Mouse (Mus musculus) 416B (cell line): ENCODE data around the gene Mast4.
A peak's percentile ranks its signal among the peaks of the same experiment; 100 is the strongest.

Source experiments
- DNase-seq: peaks from one replicate; pipeline ENCODE4 v3.0.0; 2011; ENCODE audit warnings: low read depth

Gene Mast4

DNA sequence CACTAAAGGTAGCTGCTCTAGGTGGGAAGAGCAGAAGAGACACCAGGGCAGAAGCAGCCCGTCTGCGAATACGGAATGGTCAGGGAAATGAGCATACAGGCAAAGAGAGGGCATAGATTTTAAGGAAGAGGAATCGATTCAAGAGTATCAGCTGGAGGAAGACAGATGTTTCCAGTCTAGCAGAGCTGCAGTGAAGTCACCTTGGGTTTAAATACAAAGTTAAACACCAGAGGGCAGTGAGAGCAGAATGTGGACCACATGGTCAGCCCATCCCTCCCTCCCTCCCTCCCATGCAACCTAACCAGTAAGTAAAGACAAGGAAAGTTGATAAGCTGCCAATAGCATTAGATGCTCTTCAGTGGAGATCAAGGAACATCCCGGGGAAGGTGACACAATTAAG, 138.0 kb downstream of the Mast4 start:
- DNase-seq: peak; percentile 8

DNA sequence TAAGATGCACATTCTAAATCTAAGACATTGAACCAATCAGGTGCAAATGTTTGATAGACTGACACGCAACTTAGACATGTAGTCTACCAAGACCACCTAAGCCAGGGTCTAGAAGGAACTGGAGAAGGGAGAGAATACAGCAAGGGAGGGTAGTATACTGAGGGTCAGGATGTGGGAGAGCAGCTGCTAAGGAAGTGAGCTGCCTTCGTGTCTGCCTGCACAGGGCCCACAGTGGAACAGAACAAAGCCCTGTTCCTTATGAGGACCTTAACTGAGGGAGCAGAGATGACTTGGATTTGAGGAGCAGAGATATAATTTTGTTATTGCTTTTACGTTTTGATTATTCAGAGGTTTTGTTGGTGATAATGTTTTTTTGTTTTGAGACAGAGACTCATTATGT, 138.4 kb downstream of the Mast4 start:
- no peak for DNase-seq

DNA sequence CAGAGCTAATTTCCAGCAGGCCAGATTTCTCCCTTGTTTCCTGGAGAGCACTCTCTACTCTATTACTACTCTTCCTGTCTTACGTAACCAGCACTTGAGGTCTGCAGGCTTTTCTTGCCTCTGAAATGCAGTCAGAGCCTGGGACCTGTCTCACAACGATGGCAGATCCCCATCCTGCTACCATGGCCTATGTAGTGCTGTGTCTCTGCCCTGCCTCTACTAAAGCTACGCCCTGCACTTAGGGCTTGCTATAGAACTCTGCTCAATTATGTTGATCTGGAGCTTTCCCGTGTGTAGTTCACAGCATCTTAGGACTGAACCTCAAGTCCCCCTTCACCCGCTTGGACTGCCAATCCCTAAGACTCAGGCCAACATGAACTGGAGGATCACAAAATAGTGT, 150.7 kb downstream of the Mast4 start:
- peak; percentile 17 for DNase-seq

DNA sequence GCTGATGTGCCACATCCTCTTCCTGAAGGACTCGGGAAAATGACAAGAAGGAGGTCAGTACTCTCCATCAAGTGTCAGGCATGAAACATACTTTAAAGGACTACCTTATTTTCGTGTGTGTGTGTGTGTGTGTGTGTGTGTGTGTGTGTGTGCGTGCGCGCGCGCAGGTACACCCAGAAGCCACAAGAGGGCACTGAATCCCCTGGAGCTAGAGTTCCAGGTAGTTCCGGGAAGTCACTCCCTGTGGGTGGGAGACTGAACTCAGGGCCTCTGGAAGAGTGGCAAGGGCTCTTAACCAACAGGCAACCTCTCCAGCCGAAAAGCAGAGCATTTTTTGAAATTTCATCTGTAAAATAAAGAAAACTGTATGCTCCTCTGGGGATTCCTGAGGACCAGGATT, 152.5 kb downstream of the Mast4 start:
- DNase-seq: no peak

DNA sequence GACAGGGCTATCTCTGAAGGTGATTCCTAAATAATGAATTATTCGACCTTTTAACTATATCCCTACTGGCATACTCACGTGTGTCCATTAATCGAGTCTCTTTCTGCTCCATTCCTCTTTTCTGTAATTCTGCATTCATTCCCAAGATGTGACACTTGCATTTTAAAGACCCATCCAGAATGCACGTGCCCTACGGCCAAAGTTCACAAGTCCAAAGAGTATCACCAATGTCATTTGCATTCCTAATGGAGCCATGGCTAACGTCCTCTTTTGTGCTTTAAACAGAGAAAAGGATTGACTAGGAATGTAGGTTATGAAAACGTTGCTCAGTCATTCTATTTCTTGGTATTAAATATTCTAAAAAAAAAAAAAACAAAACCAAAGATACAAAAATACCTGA, 157.4 kb downstream of the Mast4 start:
- no peak for DNase-seq

DNA sequence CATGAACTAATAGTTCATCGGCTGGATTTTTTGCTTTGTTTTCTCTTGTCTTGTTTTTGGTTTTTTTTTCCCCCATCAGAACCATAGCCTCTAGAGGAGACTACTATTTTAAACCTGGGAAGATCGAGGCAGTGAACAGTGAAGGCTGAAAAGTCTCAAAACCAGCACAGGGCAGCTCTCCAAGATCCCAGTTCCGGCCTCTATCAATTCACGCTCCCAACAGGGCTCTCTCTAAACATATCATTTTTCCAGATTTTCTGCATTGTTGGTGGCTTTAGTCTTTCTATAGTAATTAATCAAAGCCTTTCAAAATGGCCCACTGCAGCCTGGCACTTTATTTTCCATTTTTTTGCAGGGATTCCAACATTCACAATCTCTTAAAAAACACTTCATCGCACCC, 159.9 kb downstream of the Mast4 start:
- no peak for DNase-seq

DNA sequence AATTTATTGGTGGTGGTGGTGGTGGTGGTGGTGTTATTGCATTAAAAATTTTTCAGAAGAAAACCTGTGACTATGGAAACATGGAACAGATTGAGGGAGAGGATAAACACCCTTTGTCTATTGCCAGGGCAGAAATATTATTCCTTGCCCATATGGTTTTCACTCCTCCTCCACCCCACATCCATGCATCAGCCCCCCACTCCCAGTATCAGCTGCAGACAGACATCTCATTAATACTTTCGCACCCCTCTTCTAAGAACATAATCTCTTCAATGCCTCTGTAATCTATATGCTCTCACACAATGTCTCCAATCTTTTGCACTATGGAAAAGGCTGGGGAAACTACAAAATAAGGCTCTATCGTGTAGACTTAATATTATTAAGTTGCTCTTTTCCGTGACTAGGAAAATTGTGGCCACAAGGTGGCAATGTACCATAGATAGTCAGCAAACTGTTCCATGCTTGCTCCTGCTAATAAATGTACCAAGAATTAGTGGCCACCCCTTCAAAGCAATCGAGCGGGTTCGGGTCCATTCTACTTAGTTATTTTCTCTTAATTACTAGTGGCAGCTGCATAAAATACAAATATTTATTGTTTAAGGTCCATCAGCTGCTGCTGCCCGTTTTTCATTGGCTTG, 160.6 kb downstream of the Mast4 start:
- peak; percentile 68 for DNase-seq

DNA sequence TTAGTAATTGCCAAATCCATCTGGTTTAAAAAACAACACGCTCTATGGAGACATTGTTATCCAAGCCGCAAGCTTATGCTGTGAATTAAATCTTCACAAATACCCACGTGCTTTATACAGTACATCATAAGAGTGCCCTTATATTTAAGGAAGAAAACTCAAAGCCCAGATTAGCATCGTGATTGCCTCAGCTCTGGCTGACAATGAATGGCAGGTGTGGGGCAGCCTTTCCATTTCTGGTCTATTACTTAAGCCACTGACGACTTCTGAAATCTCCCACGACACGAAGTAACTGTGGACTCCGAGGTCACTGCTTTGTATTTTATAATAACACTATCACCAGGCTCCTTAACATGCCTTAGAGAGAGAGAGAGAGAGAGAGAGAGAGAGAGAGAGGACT, 182.4 kb downstream of the Mast4 start:
- DNase-seq: no peak

DNA sequence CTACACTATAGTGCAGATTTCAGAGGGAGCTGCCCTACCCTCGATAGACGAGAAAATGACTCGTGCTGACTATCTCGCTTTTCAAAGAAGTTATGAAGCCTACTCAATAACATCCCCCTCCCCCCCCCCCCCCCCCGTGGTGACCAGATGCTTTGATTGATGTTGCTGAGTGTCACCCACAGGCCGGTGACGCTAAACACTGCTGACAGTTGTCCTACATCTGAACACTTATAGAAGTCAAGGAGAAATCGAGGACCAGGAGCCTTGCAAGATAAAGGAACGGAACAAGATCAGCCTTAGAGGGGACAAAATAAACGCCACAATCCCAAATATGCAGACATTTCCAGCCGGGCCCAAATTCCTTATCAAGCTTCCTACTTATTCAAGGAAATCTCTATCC, 183.1 kb downstream of the Mast4 start:
- no peak for DNase-seq

DNA sequence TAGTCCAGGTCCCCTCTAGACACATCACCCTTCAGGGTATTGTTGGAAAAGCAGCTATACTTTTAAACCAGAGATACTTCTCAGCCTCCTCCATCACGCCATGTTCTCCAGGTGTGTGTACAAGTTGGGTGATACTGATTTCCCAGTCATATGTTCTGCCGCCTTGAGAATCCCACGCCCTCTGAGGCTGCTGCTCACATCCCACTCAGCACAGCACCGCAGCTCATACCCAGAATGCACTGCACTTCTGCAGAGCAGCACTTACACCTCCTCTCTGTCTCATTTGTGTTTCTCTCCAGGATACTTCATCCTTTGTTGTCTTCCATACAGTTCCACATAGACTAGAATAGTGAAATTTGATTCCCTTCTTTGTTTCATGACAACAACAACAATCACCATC, 183.6 kb downstream of the Mast4 start:
- DNase-seq: no peak

DNA sequence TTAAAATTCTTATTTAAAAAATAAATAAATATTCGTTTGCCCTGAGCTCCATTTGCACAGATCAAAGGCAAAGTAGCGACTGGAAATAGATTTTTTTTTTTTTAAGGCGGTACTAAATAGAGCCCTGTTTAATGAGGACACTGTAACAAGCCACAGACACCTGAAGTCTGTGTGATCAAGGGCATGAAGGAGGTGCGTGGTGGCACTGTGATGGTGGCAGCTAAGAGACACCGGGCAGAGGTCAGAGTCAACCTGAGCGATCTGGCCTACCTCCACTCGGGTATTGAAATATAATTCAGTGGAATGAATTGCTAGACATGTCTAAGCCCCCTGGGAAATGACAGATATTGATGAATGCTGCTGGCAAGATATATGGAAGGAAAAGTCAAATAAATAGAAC, 184.9 kb downstream of the Mast4 start:
- no peak for DNase-seq

DNA sequence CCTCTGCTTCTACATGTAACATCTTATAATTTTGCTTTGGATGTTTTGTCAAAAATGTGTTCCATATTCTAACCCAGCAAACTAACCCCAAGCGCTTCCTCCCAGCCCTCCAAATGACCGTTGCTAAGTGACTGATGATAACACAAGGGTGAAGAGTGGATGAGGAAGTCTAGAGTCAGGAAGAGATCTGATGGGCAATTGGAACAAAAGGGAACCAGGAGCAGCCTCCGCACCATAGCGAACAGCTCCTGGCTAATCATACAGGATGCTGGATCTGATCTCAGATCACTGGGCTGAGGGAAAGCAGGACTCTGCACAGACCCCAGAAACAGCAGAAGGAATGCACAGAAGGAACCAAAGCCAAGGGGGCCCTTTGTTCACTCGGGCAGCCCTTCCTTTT, 190.0 kb downstream of the Mast4 start:
- no peak for DNase-seq

DNA sequence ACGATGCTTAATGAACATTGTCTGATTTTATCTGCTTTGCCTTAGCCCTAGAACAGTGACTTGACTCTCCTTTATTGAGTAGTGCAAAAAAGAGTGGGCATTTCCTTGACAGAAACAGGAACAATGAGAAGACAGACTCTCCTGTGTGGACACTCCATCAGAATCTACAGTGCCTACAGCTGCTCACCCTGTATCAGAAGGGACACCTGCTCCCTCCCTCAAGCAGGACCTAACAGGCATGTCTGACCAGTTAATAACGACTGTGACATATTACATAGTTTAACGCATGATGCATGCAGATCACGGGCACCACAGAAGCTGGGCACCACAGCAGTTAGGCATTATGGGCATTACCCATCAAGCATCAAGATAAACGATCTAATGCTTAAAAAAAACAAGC, 193.0 kb downstream of the Mast4 start:
- no peak for DNase-seq

DNA sequence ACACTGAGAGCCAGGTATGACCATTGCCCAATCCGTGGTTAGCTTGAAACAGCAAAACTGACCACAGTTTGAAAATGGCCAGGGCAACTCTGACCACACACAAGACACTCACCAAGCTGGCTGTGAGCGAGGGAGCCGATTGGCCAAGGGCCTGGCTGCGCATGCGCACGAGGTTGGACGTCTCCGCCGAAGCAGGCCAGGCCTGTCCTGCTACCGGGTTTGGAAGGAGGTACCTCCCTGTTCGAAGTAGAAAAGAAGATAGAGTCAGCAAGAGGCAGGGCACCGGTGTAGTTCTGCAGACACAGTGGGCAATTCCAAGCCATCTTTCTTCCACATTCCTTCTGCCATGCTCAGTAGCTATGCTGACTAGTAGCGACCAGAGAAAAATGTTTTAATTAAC, 194.2 kb downstream of the Mast4 start:
- peak; percentile 5 for DNase-seq

DNA sequence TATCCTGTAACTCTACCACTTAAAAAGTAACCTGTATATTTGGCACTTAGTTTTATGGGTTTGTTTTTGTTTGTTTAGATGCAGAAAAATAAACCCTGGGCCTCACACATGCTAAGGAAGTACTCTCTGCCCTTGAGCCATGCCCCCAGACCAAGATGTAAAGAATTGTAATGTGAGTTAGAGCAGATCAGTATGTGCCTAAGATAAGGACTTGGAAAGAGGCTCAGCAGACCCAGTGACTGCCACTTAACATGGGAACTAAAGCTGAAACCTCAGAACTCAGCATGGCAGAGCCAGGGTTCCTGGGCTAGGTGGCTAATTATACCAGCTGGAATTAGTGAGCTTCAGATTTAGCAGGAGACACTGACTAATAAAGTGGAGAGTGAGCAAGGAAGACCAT, 196.0 kb downstream of the Mast4 start:
- no peak for DNase-seq

DNA sequence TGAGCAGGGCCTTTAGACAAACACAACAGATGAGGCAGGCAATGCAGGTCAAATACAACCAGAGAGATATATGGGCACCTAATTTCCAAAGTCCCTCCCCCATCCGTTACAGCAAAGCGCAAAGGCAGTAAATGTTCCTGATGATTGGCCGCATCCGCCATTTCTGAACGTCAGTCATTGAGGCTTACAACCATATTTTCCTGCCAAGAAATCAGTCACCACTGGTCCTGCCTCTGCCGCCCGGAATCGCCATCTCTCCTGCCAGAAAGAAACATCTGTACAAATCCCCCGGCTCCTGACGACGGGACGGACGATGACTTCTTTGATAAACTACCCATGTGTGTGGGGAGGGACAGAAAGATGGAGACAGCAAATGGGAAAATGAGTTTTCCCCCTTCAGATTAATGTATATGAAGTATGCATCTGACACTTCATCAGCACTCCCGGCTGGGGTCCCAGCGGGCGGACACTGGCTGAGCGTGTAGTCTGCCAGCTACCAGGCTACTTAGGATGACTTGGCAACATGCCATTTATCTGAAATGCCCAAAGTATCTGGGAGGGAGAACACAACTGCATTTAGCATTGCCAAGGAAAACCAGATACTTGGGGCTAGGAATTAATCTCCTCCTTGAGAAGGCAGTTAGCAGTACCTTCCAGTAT, 198.9 kb downstream of the Mast4 start:
- no peak for DNase-seq

DNA sequence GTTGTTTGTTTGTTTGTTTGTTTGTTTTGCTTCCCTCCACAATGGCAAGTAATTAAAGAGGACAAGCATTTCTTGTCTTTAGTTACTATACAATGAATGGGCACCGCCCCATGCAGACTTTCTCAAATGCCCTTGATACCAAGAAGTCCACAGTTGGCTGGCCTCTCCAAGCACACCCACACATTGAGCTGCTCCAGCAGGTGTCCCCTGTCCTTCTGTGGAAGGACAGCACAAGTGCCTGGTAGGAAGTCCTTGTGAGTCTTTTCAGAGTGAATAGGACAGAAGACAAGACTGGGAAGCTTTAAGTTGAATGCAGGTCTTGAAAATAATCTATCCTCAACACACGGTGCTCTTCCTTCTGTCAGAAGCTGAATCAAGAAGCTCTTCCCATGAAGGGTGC, 202.5 kb downstream of the Mast4 start:
- no peak for DNase-seq

DNA sequence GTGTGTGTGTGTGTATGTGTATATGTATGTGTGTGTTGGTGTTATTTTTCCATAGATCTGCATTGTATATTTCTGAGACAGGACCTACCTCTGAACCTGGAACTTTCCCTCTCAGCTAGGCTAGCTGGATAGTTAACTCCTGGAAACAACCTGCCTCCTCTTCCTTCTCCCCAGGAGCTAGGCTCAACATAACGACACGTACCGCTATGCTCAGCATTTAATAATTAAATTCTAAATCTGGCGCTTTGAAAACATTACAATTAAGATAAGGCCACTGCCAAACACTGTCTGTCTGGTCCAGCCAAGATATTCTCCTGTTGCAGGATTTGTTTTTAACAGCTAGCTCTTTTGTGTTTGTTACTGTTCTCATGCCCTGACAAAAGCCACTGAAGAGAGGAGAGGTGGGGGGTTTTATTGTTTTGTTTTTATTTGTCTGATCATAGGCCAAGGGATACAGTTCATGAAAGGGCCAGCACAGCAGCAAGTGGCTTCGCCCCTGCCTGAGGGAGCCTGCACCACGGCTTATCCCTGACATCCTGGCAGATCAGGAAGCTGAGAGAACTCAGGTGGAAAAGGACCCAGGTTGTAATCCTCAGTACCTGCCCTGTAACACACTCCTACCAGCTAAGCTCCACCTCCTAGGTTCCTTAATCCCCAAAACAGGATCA, 205.0 kb downstream of the Mast4 start:
- no peak for DNase-seq

DNA sequence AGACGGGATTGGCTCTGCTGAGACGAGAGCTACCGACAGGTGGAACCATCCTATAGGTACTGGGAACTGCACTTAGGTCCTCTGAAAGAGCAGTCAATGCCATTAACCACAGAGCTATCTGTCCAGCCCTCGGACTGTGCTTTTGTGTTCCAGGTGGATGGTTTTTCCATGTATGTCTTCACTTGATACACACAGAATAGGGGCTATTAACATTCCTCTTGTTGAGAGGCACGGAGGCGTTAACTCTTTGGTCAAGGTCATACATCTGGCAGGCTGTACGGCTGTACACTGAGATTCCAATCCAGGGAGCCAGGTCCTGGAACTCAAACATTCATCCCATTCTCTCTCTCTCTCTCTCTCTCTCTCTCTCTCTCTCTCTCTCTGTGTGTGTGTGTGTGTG, 205.6 kb downstream of the Mast4 start:
- DNase-seq: no peak

DNA sequence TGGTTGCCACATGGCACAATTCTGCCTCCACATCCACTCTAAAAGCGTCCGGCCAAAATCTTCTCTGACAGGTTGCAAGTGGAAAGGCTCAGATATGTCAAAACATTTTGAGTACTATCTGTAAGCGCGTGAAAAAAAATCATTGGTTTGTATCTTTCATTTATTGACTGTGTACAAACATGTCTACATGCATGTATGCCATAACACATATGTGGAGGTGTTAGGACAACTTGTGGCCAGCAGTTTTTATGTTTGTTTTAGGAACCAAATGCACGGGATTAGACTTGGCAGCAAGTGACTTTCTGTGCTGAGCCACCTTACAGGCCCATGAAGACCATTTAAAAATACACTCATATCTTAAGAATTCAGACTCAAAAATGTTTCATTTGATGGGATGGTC, 206.7 kb downstream of the Mast4 start:
- DNase-seq: no peak

DNA sequence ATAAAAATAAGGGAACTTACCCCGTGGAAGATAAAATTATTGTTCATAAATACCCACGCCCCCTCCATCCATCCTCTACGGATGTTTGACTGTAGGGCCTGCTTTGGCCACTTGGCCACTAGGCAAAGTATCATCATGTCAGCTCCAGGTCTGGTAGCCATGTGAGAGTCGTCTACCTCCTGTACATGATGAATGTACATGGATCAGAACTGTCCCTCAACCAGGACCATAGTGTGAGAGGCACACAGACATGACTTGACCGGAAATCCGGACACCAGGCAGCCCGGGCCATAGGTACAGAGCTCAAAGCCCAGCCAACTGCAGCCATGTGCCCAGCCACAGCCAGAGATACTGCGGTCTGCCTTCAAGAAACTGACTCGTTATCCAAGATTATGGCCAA, 210.6 kb downstream of the Mast4 start:
- DNase-seq: no peak

DNA sequence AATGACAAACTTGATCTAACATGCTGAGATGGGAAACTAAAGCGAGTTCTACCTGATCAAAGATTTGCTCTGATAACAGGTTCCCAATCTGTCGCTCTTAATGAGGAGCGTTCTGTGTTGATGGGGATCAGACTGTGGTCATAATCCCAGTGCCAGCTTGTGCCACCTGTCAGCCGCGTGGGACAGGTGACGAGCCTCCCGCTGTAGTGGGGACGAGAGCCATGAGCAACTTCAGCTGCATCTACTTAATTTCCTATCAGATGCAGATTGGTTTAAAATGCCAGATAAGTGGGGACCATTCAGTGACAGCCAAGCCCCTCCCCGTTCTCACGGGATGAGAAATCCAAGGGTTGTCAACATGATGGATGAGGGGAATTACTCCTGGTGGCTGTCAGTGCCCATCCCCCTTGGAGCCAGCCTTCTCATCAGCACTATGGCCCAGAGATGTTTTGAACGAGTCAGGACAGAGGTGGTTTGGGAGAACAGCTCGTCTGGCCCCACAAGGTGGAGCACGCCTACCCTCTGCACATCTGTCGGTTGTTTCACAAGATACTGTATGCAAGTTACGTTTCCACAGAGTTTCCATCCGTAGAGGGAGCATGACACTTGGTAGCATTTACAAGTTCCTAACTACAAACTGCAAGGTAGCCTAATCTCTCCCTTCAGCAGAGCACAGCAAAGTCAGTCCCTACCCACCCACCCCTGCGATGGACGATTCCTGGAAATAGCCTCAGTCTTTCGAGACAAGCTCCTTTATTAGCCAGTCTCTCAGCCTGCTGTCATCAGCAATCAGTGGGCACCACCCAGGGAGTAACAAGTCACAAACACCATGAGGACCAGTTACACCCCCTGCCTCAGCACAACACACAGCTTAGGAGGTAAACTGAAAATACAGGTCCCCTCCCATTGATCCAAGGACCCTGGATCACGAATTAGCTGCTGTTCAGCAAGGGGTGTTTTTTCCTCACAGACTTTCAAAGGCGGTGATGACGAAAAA, 212.2 kb downstream of the Mast4 start:
- no peak for DNase-seq
